Comparison of ENCODE assay signal across 32 mouse cellular contexts in the genomic region with DNA sequence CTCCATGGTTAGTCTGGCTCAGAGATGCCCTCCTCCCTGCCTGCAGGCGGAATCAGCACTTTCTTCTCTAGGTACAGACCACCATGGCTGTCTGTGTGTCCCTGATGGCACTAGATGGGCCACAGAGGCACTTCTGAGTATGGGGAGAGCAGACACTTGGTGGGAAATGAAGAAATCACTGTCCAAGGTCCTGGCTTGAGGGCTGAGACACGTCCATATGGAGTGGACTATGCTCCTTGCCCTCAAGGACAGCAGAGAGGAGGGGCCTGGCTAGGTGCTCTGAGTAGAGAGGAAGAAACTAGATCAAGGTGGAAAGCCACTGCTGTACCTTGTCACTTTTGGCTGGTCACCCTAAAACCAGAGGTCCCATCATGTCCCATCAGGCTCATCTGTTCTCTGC. TPM values are rescaled to one million over a fixed set of nuclear protein-coding genes. Genes with fewer than 3 reads are reported as not detected.
DNase-seq lines count a peak whose midpoint lies in the region; ATAC-seq and TF ChIP-seq lines count a peak whose summit lies in the region.
"Had no signal": no experiment of that assay in that cellular context is flagged by ENCODE, and none has a peak within 500 bp of the region (broad histone marks: within the 10 kb centered on the region; RNA-seq: fewer than 3 reads in every experiment).

No protein-coding gene starts in this region.

- 31% methylated on average over 2 of the region's 2 CpGs for WGBS in kidney, postnatal 0 days
- 13% methylated on average over 2 of the region's 2 CpGs for WGBS in intestine, postnatal 0 days

- DNase-seq in kidney, postnatal 0 days (ENCODE audit: low spot score), result peak; percentile 45
- DNase-seq in kidney, adult 8-10 months, result no peak
- DNase-seq in 3T3-L1 (ENCODE audit: low read depth, low spot score) (peak; percentile 23), 416B (ENCODE audit: low read depth) (peak; percentile 12)
- DNase-seq in heart, adult 8-10 months (ENCODE audit: low spot score), result no peak
- DNase-seq: adrenal gland, postnatal 25 days; cerebellum, adult 11-12 months; cerebellum, adult 9-11 months; gastrocnemius, postnatal 14 days; heart, adult 11 months; heart, postnatal 4 days; layer of hippocampus, adult 9-11 months; liver; lung, adult 2 months; lung, postnatal 14 days; right cerebral cortex, adult 18-20 months; spleen, adult 18-20 months; thymus, postnatal 14 days had no signal

- no peak overlapping the region for H3K9ac ChIP-seq in kidney, postnatal 0 days (ENCODE audit: low read depth, low read length)
- no peak overlapping the region for H3K9ac ChIP-seq in intestine, postnatal 0 days (ENCODE audit: low read depth, low read length)
- H3K9ac ChIP-seq: forebrain, embryonic 13.5 days; hindbrain, embryonic 13.5 days; liver, embryonic 14.5 days; midbrain, embryonic 15.5 days had no signal

- H3K4me3 ChIP-seq in kidney, postnatal 0 days (replicated peaks; ENCODE audit: low read depth, low read length), result no peak overlapping the region
- H3K4me3 ChIP-seq in intestine, postnatal 0 days (ENCODE audit: low read depth, low read length), result no peak overlapping the region
- H3K4me3 ChIP-seq: forebrain, embryonic 13.5 days; hindbrain, embryonic 13.5 days; midbrain, embryonic 10.5 days; midbrain, embryonic 15.5 days had no signal

- no peak overlapping the region for H3K27ac ChIP-seq in kidney, postnatal 0 days
- H3K27ac ChIP-seq in intestine, postnatal 0 days (ENCODE audit: low read depth, low read length), result no peak overlapping the region
- H3K27ac ChIP-seq: forebrain, embryonic 13.5 days; hindbrain, embryonic 13.5 days; liver, embryonic 14.5 days; midbrain, embryonic 10.5 days; midbrain, embryonic 15.5 days had no signal

- no peak overlapping the region for H3K4me2 ChIP-seq in kidney, postnatal 0 days (ENCODE audit: low read length)
- H3K4me2 ChIP-seq in intestine, postnatal 0 days (replicated peaks; ENCODE audit: low read depth), result no peak overlapping the region
- H3K4me2 ChIP-seq: forebrain, embryonic 13.5 days; heart, embryonic 11.5 days; hindbrain, embryonic 13.5 days; midbrain, embryonic 15.5 days had no signal

- ATAC-seq in kidney, postnatal 0 days (replicated peaks; ENCODE audit: low FRiP score, low read depth), result 0 out of 2 replicates have a peak, but pooled peaks have one; percentile 49
- peak; percentile 66; the same call in 1 of the 2 replicates for ATAC-seq in intestine, postnatal 0 days
- no peak for ATAC-seq in granulocyte monocyte progenitor cell, adult 5-6 weeks (replicated peaks; ENCODE audit: poor library complexity, severe bottlenecking)
- ATAC-seq: forebrain, embryonic 13.5 days; midbrain, embryonic 15.5 days had no signal

- H3K27me3 ChIP-seq in kidney, postnatal 0 days (ENCODE audit: insufficient read depth, low read length), result no peaks in the 10 kb centered on the region
- H3K27me3 ChIP-seq in intestine, postnatal 0 days (replicated peaks; ENCODE audit: control insufficient read depth, insufficient read depth, low read length), result peaks cover 19% of the 10 kb centered on the region; the same call in 1 of the 2 replicates

- H3K4me1 ChIP-seq in kidney, postnatal 0 days (replicated peaks; ENCODE audit: insufficient read depth, low read length), result no peaks in the 10 kb centered on the region
- no peaks in the 10 kb centered on the region for H3K4me1 ChIP-seq in intestine, postnatal 0 days (replicated peaks; ENCODE audit: control insufficient read depth, insufficient read depth, low read length)
- H3K4me1 ChIP-seq: forebrain, embryonic 13.5 days; hindbrain, embryonic 13.5 days; midbrain, embryonic 15.5 days had no signal

- TF ChIP-seq CTCF in kidney, postnatal 0 days (IDR thresholded peaks at IDR 0.05; ENCODE audit: low read depth), result no peak
- no peak for TF ChIP-seq CTCF in intestine, postnatal 0 days (IDR thresholded peaks at IDR 0.05; ENCODE audit: low read depth)

- no peaks in the 10 kb centered on the region for H3K9me3 ChIP-seq in kidney, postnatal 0 days (replicated peaks; ENCODE audit: low read length)
- H3K9me3 ChIP-seq in intestine, postnatal 0 days (ENCODE audit: control insufficient read depth), result no peaks in the 10 kb centered on the region
- H3K9me3 ChIP-seq: forebrain, embryonic 13.5 days; hindbrain, embryonic 13.5 days; midbrain, embryonic 10.5 days; midbrain, embryonic 15.5 days had no signal

- H3K36me3 ChIP-seq in kidney, postnatal 0 days (ENCODE audit: insufficient read depth, low read length), result no peaks in the 10 kb centered on the region
- H3K36me3 ChIP-seq in intestine, postnatal 0 days (ENCODE audit: control insufficient read depth, insufficient read depth), result no peaks in the 10 kb centered on the region
- H3K36me3 ChIP-seq: hindbrain, embryonic 13.5 days; midbrain, embryonic 15.5 days had no signal

RNA-seq across cellular contexts. Expression of a gene that starts 13.7 kb away (rescaled TPM):
- not detected in 2 replicates for polyA plus RNA-seq in kidney, postnatal 0 days (2015; fragmentation: Nextera tagmentation; extraction: Ambion mirVana)
- not detected in 2 replicates for polyA plus RNA-seq in intestine, postnatal 0 days (2015; fragmentation: Nextera tagmentation; extraction: Ambion mirVana)
- not detected in 2 replicates for total RNA-seq in granulocyte monocyte progenitor cell, adult 5-6 weeks (2014; fragmentation: Nextera tagmentation)
- total RNA-seq in granulocyte monocyte progenitor cell, adult 5-6 weeks (2017), result not detected in 2 replicates
- not detected for total RNA-seq in heart, adult 8-10 months (2022)
- total RNA-seq: adrenal gland, adult 18-20 months; adrenal gland, postnatal 25 days; gastrocnemius, postnatal 14 days; heart, postnatal 4 days; left cerebral cortex, postnatal 10 days; megakaryocyte progenitor cell, adult 5-6 weeks; neutrophil, adult 5-6 weeks had no signal
- polyA plus RNA-seq: heart, embryonic 11.5 days; heart, embryonic 16.5 days; large intestine, adult 2 months had no signal

RNA-seq across cellular contexts. Expression of a gene that starts 29.9 kb away (rescaled TPM):
- 1.0 and 1.1 TPM in 2 replicates for polyA plus RNA-seq in kidney, postnatal 0 days (2015; fragmentation: Nextera tagmentation; extraction: Ambion mirVana)
- polyA plus RNA-seq in intestine, postnatal 0 days (2015; fragmentation: Nextera tagmentation; extraction: Ambion mirVana), result 2.2 and 2.4 TPM in 2 replicates
- total RNA-seq in granulocyte monocyte progenitor cell, adult 5-6 weeks (2014; fragmentation: Nextera tagmentation), result not detected in 2 replicates
- total RNA-seq in granulocyte monocyte progenitor cell, adult 5-6 weeks (2017), result not detected in 2 replicates
- 1 to 10 TPM; 4.3 to 4.9 (median 4.6) TPM for total RNA-seq in heart, adult 8-10 months (2022)
- total RNA-seq: megakaryocyte progenitor cell, adult 5-6 weeks; neutrophil, adult 5-6 weeks had no signal

RNA-seq across cellular contexts. Expression of a gene that starts 48.8 kb away (rescaled TPM):
- 670 and 713 TPM in 2 replicates for polyA plus RNA-seq in kidney, postnatal 0 days (2015; fragmentation: Nextera tagmentation; extraction: Ambion mirVana)
- 574 and 605 TPM in 2 replicates for polyA plus RNA-seq in intestine, postnatal 0 days (2015; fragmentation: Nextera tagmentation; extraction: Ambion mirVana)
- 287 and 315 TPM in 2 replicates for total RNA-seq in granulocyte monocyte progenitor cell, adult 5-6 weeks (2014; fragmentation: Nextera tagmentation)
- total RNA-seq in granulocyte monocyte progenitor cell, adult 5-6 weeks (2017), result 336 and 384 TPM in 2 replicates
- total RNA-seq in heart, adult 8-10 months (2022), result 100 to 1,000 TPM; 261 to 279 (median 274) TPM

Comparison
In these comparisons a context has a peak if more than half of its experiments do, and no peak if none do; other contexts are left out.
1. DNase-seq: peak in kidney, postnatal 0 days (single experiment), 3T3-L1 (single experiment) and 416B (single experiment); none in kidney, adult 8-10 months (0 of 2) and heart, adult 8-10 months (single experiment).
2. RNA of a gene that starts 29.9 kb away (total RNA-seq): 4.3 to 4.9 TPM in heart, adult 8-10 months; not detected in granulocyte monocyte progenitor cell, adult 5-6 weeks; every median in the first group is over 4 times any median in the second.